Mouse (Mus musculus) kidney, postnatal 0 days (tissue): ENCODE results near the gene Sbk2. TPM values are rescaled to one million over a fixed set of nuclear protein-coding genes. Genes with fewer than 3 reads are reported as not detected.

ENCODE experiments used
- ATAC-seq: fragments of 200-750 bp; cut with Nextera tagmentation; replicated peaks from 2 replicates; pipeline ENCODE4 v1.8.0; 2017; ENCODE audit warnings: low read depth, moderate number of reproducible peaks, moderate TSS enrichment, moderate library complexity; ENCODE audit not compliant: low FRiP score
- DNase-seq: peaks from one replicate; pipeline ENCODE4 v3.0.0-alpha.2; 2016; ENCODE audit warnings: low spot score
- H3K27ac ChIP-seq: fragments of 300-500 bp; sonication (generic); 2 replicates; pipeline ENCODE4 v1.5.1; 2014; ENCODE audit warnings: mild to moderate bottlenecking
- H3K27me3 ChIP-seq: fragments of 300-500 bp; sonication (generic); 2 replicates; pipeline ENCODE4 v1.6.1; 2014; ENCODE audit warnings: low read length, mixed read lengths; ENCODE audit not compliant: insufficient read depth
- H3K36me3 ChIP-seq: fragments of 300-500 bp; sonication (generic); 2 replicates; pipeline ENCODE4 v1.6.1; 2014; ENCODE audit warnings: low read length, mixed read lengths; ENCODE audit not compliant: insufficient read depth
- H3K4me1 ChIP-seq: fragments of 300-500 bp; sonication (generic); replicated peaks from 2 replicates; pipeline ENCODE4 v1.6.1; 2014; ENCODE audit warnings: antibody characterized with exemption, low read length, mixed read lengths; ENCODE audit not compliant: insufficient read depth
- H3K4me2 ChIP-seq: fragments of 300-500 bp; sonication (generic); 2 replicates; pipeline ENCODE4 v1.6.1; 2014; ENCODE audit warnings: mild to moderate bottlenecking, low read length, moderate library complexity, mixed read lengths
- H3K4me3 ChIP-seq: fragments of 300-500 bp; sonication (generic); replicated peaks from 2 replicates; pipeline ENCODE4 v1.5.1; 2014; ENCODE audit warnings: low read depth, low read length
- H3K9ac ChIP-seq: fragments of 300-500 bp; sonication (generic); 2 replicates; pipeline ENCODE4 v1.6.1; 2014; ENCODE audit warnings: low read depth, low read length
- H3K9me3 ChIP-seq: fragments of 300-500 bp; sonication (generic); replicated peaks from 2 replicates; pipeline ENCODE4 v1.6.1; 2016; ENCODE audit warnings: low read length, inconsistent platforms, mixed read lengths
- CTCF ChIP-seq: IDR thresholded peaks from 2 replicates; pipeline ENCODE4 v1.5.1; 2016; ENCODE audit warnings: antibody characterized with exemption, low read depth, mild to moderate bottlenecking, moderate library complexity
- WGBS: fragments of 180-500 bp; shearing (Covaris S2); extraction: QIAGEN DNeasy Blood & Tissue Kit; methylation state at CpG from one replicate; pipeline ENCODE4 v1.1.7; 2014; 5-methylcytosine and 5-hydroxymethylcytosine counted together
- polyA plus RNA-seq: library from polyadenylated mRNA; unstranded; fragments of >200 nt; fragmentation: Nextera tagmentation; extraction: Ambion mirVana; gene quantifications from 2 replicates; pipeline ENCODE4 v1.2.1, GENCODE M21; 2015

The Sbk2 gene
- polyA plus RNA-seq, 1 experiment from 2014 or later, result 0.12 TPM

GRCm38 (mm10) chr7:4976832-4977231 is 12.6 kb upstream of the Sbk2 start:
- peak; percentile 27; the same call in 1 of the 2 replicates for TF ChIP-seq CTCF
- H3K9ac ChIP-seq, result no peak overlapping the region
- H3K27me3 ChIP-seq, result no peaks in the 10 kb centered on the region
- ATAC-seq (no peak), DNase-seq (no peak)
- 91% methylated on average over 7 of the region's 7 CpGs for WGBS
- H3K4me2 ChIP-seq, result no peak overlapping the region
- H3K4me3 ChIP-seq, result no peak overlapping the region
- no peaks in the 10 kb centered on the region for H3K9me3 ChIP-seq
- H3K36me3 ChIP-seq, result no peaks in the 10 kb centered on the region
- H3K27ac ChIP-seq, result no peak overlapping the region
- no peaks in the 10 kb centered on the region for H3K4me1 ChIP-seq

- ATAC-seq (no peak), DNase-seq (no peak)
- Histone ChIP-seq H3K27ac (no peak overlapping the region), H3K4me3 (no peak overlapping the region), H3K9ac (no peak overlapping the region), H3K36me3 (no peaks in the 10 kb centered on the region), H3K4me2 (no peak overlapping the region), H3K9me3 (no peaks in the 10 kb centered on the region), H3K4me1 (0 out of 2 replicates have a peak, but pooled peaks cover 3% of the 10 kb centered on the region), H3K27me3 (no peaks in the 10 kb centered on the region)
- no peak for TF ChIP-seq CTCF
- 57% methylated on average over 4 of the region's 4 CpGs for WGBS
Measured at GRCm38 (mm10) chr7:4975455-4975854, 11.2 kb upstream of the Sbk2 start.

- no peaks in the 10 kb centered on the region for H3K27me3 ChIP-seq
- no peak for TF ChIP-seq CTCF
- DNase-seq (peak; percentile 8), ATAC-seq (no peak)
- H3K4me2 ChIP-seq, result no peak overlapping the region
- H3K4me1 ChIP-seq, result 0 out of 2 replicates have a peak, but pooled peaks cover 3% of the 10 kb centered on the region
- no peak overlapping the region for H3K4me3 ChIP-seq
- H3K27ac ChIP-seq, result no peak overlapping the region; the same call in 1 of the 2 replicates
- 52% methylated on average over 18 of the region's 18 CpGs for WGBS
- no peak overlapping the region for H3K9ac ChIP-seq
- no peaks in the 10 kb centered on the region for H3K36me3 ChIP-seq
- H3K9me3 ChIP-seq, result no peaks in the 10 kb centered on the region
Measured at GRCm38 (mm10) chr7:4972321-4973047, 8.3 kb upstream of the Sbk2 start.

DNA sequence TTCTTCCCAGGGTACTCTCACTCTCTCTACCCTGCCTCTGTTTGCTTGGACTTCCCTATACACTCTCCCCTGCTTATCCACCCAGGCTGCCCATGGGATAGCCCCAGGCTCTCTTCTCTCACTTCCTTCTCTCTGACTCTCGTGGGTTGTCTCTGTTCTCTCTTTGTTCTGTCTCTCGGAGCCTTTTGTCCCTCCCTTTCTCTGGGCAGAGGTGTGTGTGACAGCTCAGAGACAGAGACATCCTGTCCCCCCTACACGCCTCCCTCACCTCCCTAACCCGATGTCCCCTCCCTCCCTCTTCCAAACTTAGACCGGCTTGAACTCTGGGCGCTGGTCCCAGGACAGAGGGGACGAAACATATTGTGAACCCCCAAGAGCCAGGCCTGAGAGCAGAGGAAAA is 7.5 kb upstream of the Sbk2 start:
- Histone ChIP-seq H3K4me2 (no peak overlapping the region), H3K27me3 (no peaks in the 10 kb centered on the region), H3K9ac (no peak overlapping the region), H3K4me3 (no peak overlapping the region), H3K27ac (no peak overlapping the region), H3K9me3 (no peaks in the 10 kb centered on the region), H3K36me3 (no peaks in the 10 kb centered on the region), H3K4me1 (0 out of 2 replicates have a peak, but pooled peaks cover 3% of the 10 kb centered on the region)
- ATAC-seq (no peak), DNase-seq (peak; percentile 2)
- 25% methylated on average over 7 of the region's 7 CpGs for WGBS
- no peak for TF ChIP-seq CTCF

DNA sequence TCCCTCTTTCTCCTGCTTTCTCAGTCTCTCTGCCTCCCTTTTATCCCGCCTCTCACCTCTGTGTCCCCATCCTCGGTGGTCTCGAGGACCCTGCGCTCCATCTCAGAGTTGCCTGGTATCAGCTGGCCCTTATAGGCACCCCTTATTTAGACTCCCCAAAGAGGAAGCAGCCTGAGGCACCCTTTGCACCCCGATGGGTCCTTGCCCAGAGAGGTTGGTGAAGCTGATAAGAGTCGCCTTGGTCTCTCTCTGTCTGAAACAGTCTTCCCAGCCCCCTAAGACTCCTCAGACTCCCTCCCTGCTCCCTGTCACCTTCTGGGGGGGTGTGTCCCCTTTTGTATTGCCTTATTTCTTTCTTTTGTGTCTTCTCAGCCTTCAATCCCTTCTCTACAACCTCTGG is 6.9 kb upstream of the Sbk2 start, which contains the start of gene Sbk3:
Sbk3 (minus strand) TSS at position 101 of the 400 bp plus-strand sequence.
- Histone ChIP-seq H3K9ac (no peak within 1 kb of the TSS), H3K27ac (no peak within 1 kb of the TSS), H3K9me3 (no peaks in the 10 kb centered on the region), H3K4me3 (no peak within 1 kb of the TSS), H3K4me1 (0 out of 2 replicates have a peak, but pooled peaks cover 3% of the 10 kb centered on the region), H3K27me3 (no peaks in the 10 kb centered on the region), H3K4me2 (no peak within 1 kb of the TSS), H3K36me3 (no peaks in the 10 kb centered on the region)
- DNase-seq (no peak), ATAC-seq (no peak)
- WGBS, result 41% methylated on average over 6 of the region's 6 CpGs
- no peak for TF ChIP-seq CTCF

- Histone ChIP-seq H3K4me3 (no peak overlapping the region), H3K27me3 (no peaks in the 10 kb centered on the region), H3K4me1 (no peaks in the 10 kb centered on the region), H3K27ac (no peak overlapping the region), H3K9ac (no peak overlapping the region), H3K36me3 (no peaks in the 10 kb centered on the region), H3K9me3 (no peaks in the 10 kb centered on the region), H3K4me2 (no peak overlapping the region)
- DNase-seq (no peak), ATAC-seq (no peak)
- 86% methylated on average over 5 of the region's 5 CpGs for WGBS
- TF ChIP-seq CTCF, result no peak
Measured at GRCm38 (mm10) chr7:4964988-4965387, 782 bp upstream of the Sbk2 start.
